Mouse (Mus musculus): ENCODE results near the gene Top1. TPM values are rescaled to one million over a fixed set of nuclear protein-coding genes. Genes with fewer than 3 reads are reported as not detected.
"Not testable (repeated sequence)": the region's sequence is repeated elsewhere in the genome, so short reads cannot be mapped to it uniquely, and the experiment has no call there.

Top1 gene
- polyA plus RNA-seq, 1 experiment from 2014 or later = 72.5 TPM

- 73% methylated on average over 2 of the region's 2 CpGs for WGBS
- no peaks in the 10 kb centered on the region for H3K27me3 ChIP-seq (ENCODE audit: control insufficient read depth, insufficient read depth, low read depth, low read length)
- no peaks in the 10 kb centered on the region for H3K9me3 ChIP-seq (ENCODE audit: control insufficient read depth, low read length)
- H3K36me3 ChIP-seq (ENCODE audit: control insufficient read depth, insufficient read depth, low read length) = no peaks in the 10 kb centered on the region
- no peak for ATAC-seq (ENCODE audit: low read depth)
- peaks cover 16% of the 10 kb centered on the region for H3K4me1 ChIP-seq (replicated peaks; ENCODE audit: control insufficient read depth, insufficient read depth, low read length)
- 0 out of 2 replicates have a peak overlapping the region, but pooled peaks have one; percentile 7 for H3K4me3 ChIP-seq (ENCODE audit: low read length)
- no peak overlapping the region for H3K9ac ChIP-seq (ENCODE audit: low read length)
- no peak overlapping the region for H3K27ac ChIP-seq (ENCODE audit: low read length)
- peak overlapping the region; percentile 35 for H3K4me2 ChIP-seq (ENCODE audit: low read depth, low read length)
Observed at GRCm38 (mm10) chr2:160649072-160649471, 3.4 kb downstream of the Top1 start.

- no peak overlapping the region for H3K4me3 ChIP-seq (ENCODE audit: low read length)
- WGBS = 59% methylated on average over 2 of the region's 2 CpGs
- H3K27me3 ChIP-seq (ENCODE audit: control insufficient read depth, insufficient read depth, low read depth, low read length) = no peaks in the 10 kb centered on the region
- no peak overlapping the region for H3K4me2 ChIP-seq (ENCODE audit: low read depth, low read length)
- no peak overlapping the region for H3K27ac ChIP-seq (ENCODE audit: low read length)
- H3K9ac ChIP-seq (ENCODE audit: low read length) = no peak overlapping the region
- H3K36me3 ChIP-seq (ENCODE audit: control insufficient read depth, insufficient read depth, low read length) = peaks cover 7% of the 10 kb centered on the region; the same call in 1 of the 2 replicates
- no peaks in the 10 kb centered on the region for H3K9me3 ChIP-seq (ENCODE audit: control insufficient read depth, low read length)
- peaks cover 16% of the 10 kb centered on the region for H3K4me1 ChIP-seq (replicated peaks; ENCODE audit: control insufficient read depth, insufficient read depth, low read length)
- no peak for ATAC-seq (ENCODE audit: low read depth)
Observed at GRCm38 (mm10) chr2:160651165-160651564, 5.5 kb downstream of the Top1 start.

DNA sequence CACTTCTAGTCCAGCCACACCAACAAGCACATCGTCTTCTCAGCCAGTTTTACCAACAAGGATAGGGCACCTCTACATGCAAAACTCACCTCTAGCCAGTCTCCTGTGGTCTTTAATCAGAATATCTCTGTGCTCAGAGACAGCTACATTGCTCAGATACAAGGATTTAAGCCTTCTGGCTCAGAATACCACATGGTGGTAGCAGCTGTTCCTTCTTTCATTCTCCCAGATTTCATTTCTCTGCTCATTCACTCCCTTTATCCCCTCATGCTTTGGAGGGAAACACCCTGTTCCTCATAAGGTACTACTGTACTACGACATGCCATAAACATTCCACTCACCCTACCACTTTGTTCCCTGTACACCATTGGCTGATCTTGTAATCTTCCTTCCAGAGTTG, 7.5 kb downstream of the Top1 start:
- H3K4me3 ChIP-seq (ENCODE audit: low read length) = no peak overlapping the region
- peaks cover 7% of the 10 kb centered on the region for H3K4me1 ChIP-seq (replicated peaks; ENCODE audit: control insufficient read depth, insufficient read depth, low read length)
- H3K27me3 ChIP-seq (ENCODE audit: control insufficient read depth, insufficient read depth, low read depth, low read length) = no peaks in the 10 kb centered on the region
- H3K27ac ChIP-seq (ENCODE audit: low read length) = no peak overlapping the region
- no peak overlapping the region for H3K4me2 ChIP-seq (ENCODE audit: low read depth, low read length)
- WGBS = 78% methylated on average over 2 of the region's 2 CpGs
- H3K36me3 ChIP-seq (ENCODE audit: control insufficient read depth, insufficient read depth, low read length) = peaks cover 9% of the 10 kb centered on the region; the same call in 1 of the 2 replicates
- no peak for ATAC-seq (ENCODE audit: low read depth)
- H3K9ac ChIP-seq (ENCODE audit: low read length) = no peak overlapping the region
- H3K9me3 ChIP-seq (ENCODE audit: control insufficient read depth, low read length) = no peaks in the 10 kb centered on the region

DNA sequence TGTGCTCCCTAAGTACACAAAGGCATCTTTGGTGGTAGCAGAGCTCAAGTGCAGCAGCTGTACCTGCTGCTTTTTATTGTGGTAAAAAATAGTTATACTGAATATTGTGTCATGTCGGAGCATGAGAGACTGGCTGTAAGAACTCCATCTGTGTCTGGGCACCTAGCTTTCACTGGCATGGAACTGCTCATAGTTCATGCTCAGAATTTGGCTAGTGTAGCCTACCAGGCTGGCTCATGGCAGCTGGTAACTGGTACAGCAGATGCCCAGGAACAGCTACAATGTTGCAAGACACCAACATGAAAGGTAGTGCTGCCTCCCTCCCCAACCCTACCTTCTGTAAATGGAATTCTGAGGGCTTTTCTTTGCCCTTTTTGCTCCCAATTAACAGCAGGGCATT, 9.9 kb downstream of the Top1 start:
- H3K36me3 ChIP-seq (ENCODE audit: control insufficient read depth, insufficient read depth, low read length) = peaks cover 10% of the 10 kb centered on the region; the same call in 1 of the 2 replicates

DNA sequence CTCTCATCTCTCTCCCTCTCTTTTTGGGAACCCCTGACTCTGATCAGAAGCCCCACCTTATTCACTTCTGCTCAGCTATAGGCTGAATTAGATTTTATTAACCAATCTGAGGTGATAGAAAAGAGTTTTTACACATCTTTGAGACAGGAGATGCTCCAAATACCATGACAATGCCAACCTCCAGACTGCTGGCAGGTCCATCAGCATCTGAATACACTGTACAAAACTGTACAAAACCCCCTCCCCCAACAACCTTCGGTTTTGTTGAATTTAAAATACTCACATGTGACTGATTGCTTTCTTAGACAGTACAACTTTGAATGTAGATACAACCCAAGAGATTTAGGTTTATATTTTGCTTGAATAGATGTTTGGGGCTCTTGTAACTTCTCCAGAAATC, 10.5 kb downstream of the Top1 start:
- 81% methylated on average over 1 of the region's 1 CpGs for WGBS
- no peaks in the 10 kb centered on the region for H3K9me3 ChIP-seq (ENCODE audit: control insufficient read depth, low read length)
- peaks cover 10% of the 10 kb centered on the region for H3K36me3 ChIP-seq (ENCODE audit: control insufficient read depth, insufficient read depth, low read length)
- H3K4me3 ChIP-seq (ENCODE audit: low read length) = no peak overlapping the region
- no peaks in the 10 kb centered on the region for H3K27me3 ChIP-seq (ENCODE audit: control insufficient read depth, insufficient read depth, low read depth, low read length)
- ATAC-seq (ENCODE audit: low read depth) = no peak
- no peak overlapping the region for H3K9ac ChIP-seq (ENCODE audit: low read length)
- H3K4me2 ChIP-seq (ENCODE audit: low read depth, low read length) = no peak overlapping the region
- H3K4me1 ChIP-seq (replicated peaks; ENCODE audit: control insufficient read depth, insufficient read depth, low read length) = no peaks in the 10 kb centered on the region; the same call in 1 of the 2 replicates
- no peak overlapping the region for H3K27ac ChIP-seq (ENCODE audit: low read length)

More for the DNA sequence above, 9.9 kb downstream of the Top1 start:
- Histone ChIP-seq H3K9me3 (ENCODE audit: control insufficient read depth, low read length) (no peaks in the 10 kb centered on the region), H3K4me1 (replicated peaks; ENCODE audit: control insufficient read depth, insufficient read depth, low read length) (no peaks in the 10 kb centered on the region; the same call in 1 of the 2 replicates), H3K4me2 (ENCODE audit: low read depth, low read length) (no peak overlapping the region), H3K4me3 (ENCODE audit: low read length) (no peak overlapping the region), H3K27ac (ENCODE audit: low read length) (no peak overlapping the region), H3K27me3 (ENCODE audit: control insufficient read depth, insufficient read depth, low read depth, low read length) (no peaks in the 10 kb centered on the region), H3K9ac (ENCODE audit: low read length) (no peak overlapping the region)
- 100% methylated on average over 1 of the region's 1 CpGs for WGBS
- no peak for ATAC-seq (ENCODE audit: low read depth)

DNA sequence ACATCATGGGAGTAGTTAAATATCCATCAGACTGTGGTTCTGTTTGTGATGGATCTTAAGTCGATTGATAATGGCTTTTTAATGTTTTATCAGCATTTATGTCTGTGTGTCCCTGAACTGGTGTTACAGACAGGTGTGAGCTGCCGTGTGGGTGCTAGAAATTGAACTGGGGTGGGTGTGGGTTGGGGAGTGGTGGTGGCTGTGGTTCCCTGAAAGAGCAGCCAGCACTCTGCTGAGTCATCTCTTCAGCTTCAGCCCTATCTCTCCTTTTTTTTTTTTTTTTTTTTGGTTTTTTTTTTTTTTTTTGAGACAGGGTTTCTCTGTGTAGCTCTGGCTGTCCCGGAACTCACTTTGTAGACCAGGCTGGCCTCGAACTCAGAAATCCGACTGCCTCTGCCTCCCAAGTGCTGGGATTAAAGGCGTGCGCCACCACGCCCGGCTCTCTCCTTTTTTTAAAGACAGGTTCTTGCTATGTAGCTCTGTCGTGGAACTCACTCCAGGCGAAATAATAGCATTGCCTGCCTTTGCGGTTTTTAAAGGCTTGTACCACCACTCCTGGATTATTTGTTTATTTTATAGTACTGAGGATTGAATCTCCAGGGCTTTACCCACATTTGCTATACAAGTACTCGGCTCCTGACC, 12.2 kb downstream of the Top1 start:
- Histone ChIP-seq H3K4me3 (ENCODE audit: low read length) (no peak overlapping the region), H3K9ac (ENCODE audit: low read length) (no peak overlapping the region), H3K9me3 (ENCODE audit: control insufficient read depth, low read length) (no peaks in the 10 kb centered on the region), H3K36me3 (ENCODE audit: control insufficient read depth, insufficient read depth, low read length) (peaks cover 15% of the 10 kb centered on the region), H3K27ac (ENCODE audit: low read length) (no peak overlapping the region), H3K27me3 (ENCODE audit: control insufficient read depth, insufficient read depth, low read depth, low read length) (no peaks in the 10 kb centered on the region), H3K4me2 (ENCODE audit: low read depth, low read length) (no peak overlapping the region), H3K4me1 (replicated peaks; ENCODE audit: control insufficient read depth, insufficient read depth, low read length) (no peaks in the 10 kb centered on the region)
- no peak for ATAC-seq (ENCODE audit: low read depth)
- WGBS = 91% methylated on average over 13 of the region's 13 CpGs

DNA sequence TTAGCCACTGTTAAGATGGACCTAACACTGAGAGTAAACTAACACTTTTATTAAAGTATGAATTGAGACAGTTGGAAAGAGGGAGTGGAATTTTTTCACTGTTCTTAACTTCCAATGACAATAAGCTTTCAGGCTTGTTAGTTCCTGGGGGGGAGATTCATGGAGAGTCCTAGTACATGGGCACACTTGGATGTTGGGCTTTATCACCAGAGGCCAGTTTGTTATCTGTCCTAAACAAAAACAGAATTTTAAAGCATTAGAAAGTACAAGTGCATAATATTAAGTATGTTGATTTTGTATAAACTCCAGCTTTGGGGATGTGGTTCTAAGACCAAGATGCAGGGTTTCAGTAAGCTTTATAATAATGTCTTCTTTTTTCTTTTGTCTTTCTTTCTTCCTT, 13.1 kb downstream of the Top1 start:
- H3K4me1 ChIP-seq (replicated peaks; ENCODE audit: control insufficient read depth, insufficient read depth, low read length) = no peaks in the 10 kb centered on the region
- ATAC-seq (ENCODE audit: low read depth) = no peak
- peaks cover 15% of the 10 kb centered on the region for H3K36me3 ChIP-seq (ENCODE audit: control insufficient read depth, insufficient read depth, low read length)

GRCm38 (mm10) chr2:160664421-160664820, 18.7 kb downstream of the Top1 start:
- no peak overlapping the region for H3K4me2 ChIP-seq (ENCODE audit: low read depth, low read length)
- peaks cover 6% of the 10 kb centered on the region for H3K36me3 ChIP-seq (ENCODE audit: control insufficient read depth, insufficient read depth, low read length)
- H3K4me3 ChIP-seq (ENCODE audit: low read length) = no peak overlapping the region
- no peak overlapping the region for H3K27ac ChIP-seq (ENCODE audit: low read length)
- H3K9ac ChIP-seq (ENCODE audit: low read length) = no peak overlapping the region
- H3K9me3 ChIP-seq (ENCODE audit: control insufficient read depth, low read length) = no peaks in the 10 kb centered on the region
- no peaks in the 10 kb centered on the region for H3K27me3 ChIP-seq (ENCODE audit: control insufficient read depth, insufficient read depth, low read depth, low read length)
- no peak for ATAC-seq (ENCODE audit: low read depth)
- no peaks in the 10 kb centered on the region for H3K4me1 ChIP-seq (replicated peaks; ENCODE audit: control insufficient read depth, insufficient read depth, low read length)

More for the DNA sequence above, 13.1 kb downstream of the Top1 start:
- no peak overlapping the region for H3K4me3 ChIP-seq (ENCODE audit: low read length)
- no peaks in the 10 kb centered on the region for H3K9me3 ChIP-seq (ENCODE audit: control insufficient read depth, low read length)
- H3K4me2 ChIP-seq (ENCODE audit: low read depth, low read length) = no peak overlapping the region
- no peak overlapping the region for H3K27ac ChIP-seq (ENCODE audit: low read length)
- no peak overlapping the region for H3K9ac ChIP-seq (ENCODE audit: low read length)
- no peaks in the 10 kb centered on the region for H3K27me3 ChIP-seq (ENCODE audit: control insufficient read depth, insufficient read depth, low read depth, low read length)

DNA sequence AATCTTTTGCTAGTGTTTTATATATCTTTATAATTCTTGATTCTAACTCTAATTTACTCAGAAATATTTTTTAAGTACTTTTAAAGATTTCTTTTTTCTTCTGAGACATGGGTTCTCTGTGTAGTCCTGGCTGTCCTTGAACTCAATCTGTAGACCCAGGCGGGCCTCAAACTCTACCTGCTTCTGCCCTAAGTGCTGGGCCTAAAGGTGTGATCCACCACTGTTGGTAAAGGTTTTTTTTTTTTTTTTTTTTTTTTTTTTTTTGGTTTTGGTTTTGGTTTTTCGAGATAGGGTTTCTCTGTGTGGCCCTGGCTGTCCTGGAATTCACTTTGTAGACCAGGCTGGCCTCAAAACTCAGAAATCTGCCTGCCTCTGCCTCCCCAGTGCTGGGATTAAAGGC, 19.3 kb downstream of the Top1 start:
- H3K4me2 ChIP-seq (ENCODE audit: low read depth, low read length); H3K27ac ChIP-seq (ENCODE audit: low read length); H3K36me3 ChIP-seq (ENCODE audit: control insufficient read depth, insufficient read depth, low read length); H3K27me3 ChIP-seq (ENCODE audit: control insufficient read depth, insufficient read depth, low read depth, low read length); ATAC-seq (ENCODE audit: low read depth); H3K9ac ChIP-seq (ENCODE audit: low read length); H3K4me1 ChIP-seq (replicated peaks; ENCODE audit: control insufficient read depth, insufficient read depth, low read length); H3K9me3 ChIP-seq (ENCODE audit: control insufficient read depth, low read length); H3K4me3 ChIP-seq (ENCODE audit: low read length): not testable (repeated sequence)
- WGBS = 92% methylated on average over 2 of the region's 2 CpGs

DNA sequence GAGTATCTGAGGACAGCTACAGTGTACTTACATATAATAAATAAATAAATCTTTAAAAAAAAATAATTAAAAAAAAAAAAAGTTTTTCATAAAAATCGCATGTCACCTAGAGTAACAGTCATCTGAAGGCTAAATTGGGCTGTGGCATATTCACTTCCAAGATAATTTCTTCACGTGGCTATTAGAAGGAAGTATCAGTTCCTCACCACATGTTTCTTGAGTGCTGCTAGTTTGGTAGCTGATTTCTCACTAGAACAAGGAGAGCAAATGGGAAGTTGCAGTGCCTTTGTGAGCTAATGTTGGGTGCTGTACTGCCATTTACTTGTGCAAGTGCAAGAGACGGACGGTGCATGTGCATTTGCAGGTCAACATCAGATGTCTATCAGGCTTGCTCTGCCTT, 21.6 kb downstream of the Top1 start:
- Histone ChIP-seq H3K4me3 (ENCODE audit: low read length) (no peak overlapping the region), H3K9me3 (ENCODE audit: control insufficient read depth, low read length) (no peaks in the 10 kb centered on the region), H3K36me3 (ENCODE audit: control insufficient read depth, insufficient read depth, low read length) (peaks cover 3% of the 10 kb centered on the region; the same call in 1 of the 2 replicates), H3K4me1 (replicated peaks; ENCODE audit: control insufficient read depth, insufficient read depth, low read length) (no peaks in the 10 kb centered on the region), H3K9ac (ENCODE audit: low read length) (no peak overlapping the region), H3K27ac (ENCODE audit: low read length) (no peak overlapping the region), H3K4me2 (ENCODE audit: low read depth, low read length) (no peak overlapping the region), H3K27me3 (ENCODE audit: control insufficient read depth, insufficient read depth, low read depth, low read length) (no peaks in the 10 kb centered on the region)
- ATAC-seq (ENCODE audit: low read depth) = no peak
- WGBS = 83% methylated on average over 4 of the region's 4 CpGs
